Mouse (Mus musculus) ES-E14 (cell line): ENCODE results near the gene Efnb3.
"Not testable (repeated sequence)": the region's sequence is repeated elsewhere in the genome, so short reads cannot be mapped to it uniquely, and the experiment has no call there.

Experiments used
- CHD2 ChIP-seq: IDR thresholded peaks from 2 replicates; pipeline ENCODE4 v1.6.1; 2014; ENCODE audit warnings: mild to moderate bottlenecking, low read depth, low read length, inconsistent platforms
- HCFC1 ChIP-seq: IDR thresholded peaks from 2 replicates; pipeline ENCODE4 v1.6.1; 2012; ENCODE audit warnings: low read length, inconsistent platforms, borderline replicate concordance; ENCODE audit not compliant: insufficient read depth

DNA sequence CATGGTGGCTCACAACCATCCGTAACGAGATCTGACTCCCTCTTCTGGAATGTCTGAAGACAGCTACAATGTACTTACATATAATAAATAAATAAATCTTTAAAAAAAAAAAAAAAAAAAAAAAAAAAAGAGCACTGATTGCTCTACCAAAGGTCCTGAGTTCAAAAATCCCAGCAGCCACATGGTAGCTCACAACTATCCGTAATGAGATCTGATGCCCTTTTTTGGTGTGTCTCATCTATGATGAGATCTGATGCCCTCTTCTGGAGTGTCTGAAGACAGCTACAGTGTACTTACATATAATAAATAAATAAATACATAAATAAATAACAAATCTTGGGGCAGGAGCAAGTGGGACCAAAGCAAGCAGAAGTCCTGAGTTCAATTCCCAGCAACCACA lies 18.3 kb downstream of the Efnb3 start:
- TF ChIP-seq HCFC1, CHD2: not testable (repeated sequence)
